Mouse (Mus musculus) layer of hippocampus, adult 9-10 months (tissue): ENCODE results near the gene Babam2.

ENCODE experiments used
- DNase-seq: peaks from one replicate; pipeline ENCODE4 v3.0.0; 2022; ENCODE audit warnings: low spot score

Gene Babam2

DNA sequence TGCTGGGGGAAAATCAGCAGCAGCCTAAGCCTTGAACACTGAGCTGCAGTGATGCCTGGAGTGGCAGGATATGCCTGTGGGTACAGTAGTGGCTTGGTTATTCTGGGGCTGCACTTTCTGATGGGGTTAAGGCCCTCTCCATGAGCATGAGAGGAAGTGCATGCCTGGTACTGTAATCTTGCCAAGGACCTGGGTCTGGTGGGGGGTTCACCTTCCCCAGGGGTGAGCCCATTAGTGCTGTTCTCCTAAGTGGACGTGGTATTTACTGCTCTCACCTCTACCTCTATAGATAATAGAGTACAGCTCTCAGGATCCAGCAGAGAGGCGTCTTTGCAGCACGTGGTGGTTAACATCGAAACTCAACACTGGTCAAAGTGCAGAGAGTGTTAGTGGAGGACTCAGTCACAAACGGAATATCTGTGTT is 16.4 kb downstream of the Babam2 start:
- no peak for DNase-seq

DNA sequence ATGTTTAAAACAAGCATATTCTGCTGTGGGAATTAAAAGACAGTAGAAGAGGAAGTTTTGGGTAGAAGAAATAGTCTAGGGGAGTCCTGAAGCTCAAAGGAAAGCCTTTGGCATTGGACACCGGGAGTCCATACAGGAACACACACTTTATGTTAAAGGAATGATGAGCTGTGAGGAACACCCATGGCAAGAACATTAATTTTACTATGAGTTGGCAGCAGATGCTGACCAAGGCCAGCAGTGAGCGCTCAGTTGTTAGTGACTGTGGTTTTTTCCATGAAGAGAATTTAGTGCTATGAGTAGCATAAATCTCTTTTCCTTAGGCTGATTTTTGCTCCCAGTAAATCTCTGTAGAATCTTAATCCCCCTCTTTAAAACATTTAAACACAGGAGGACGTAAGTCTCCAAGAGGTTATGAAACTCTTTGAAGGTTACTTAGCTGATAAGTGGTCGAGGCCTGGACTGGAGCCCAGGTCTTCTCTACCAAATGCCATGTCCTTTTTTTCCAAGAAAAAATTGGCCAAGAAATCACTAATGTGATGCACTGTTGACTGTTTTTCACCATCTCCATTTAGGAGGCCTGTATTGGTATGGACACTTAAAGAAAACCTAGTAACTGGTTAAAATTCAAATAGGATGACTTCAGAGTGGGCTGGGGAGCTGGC is 18.1 kb downstream of the Babam2 start:
- no peak for DNase-seq

DNA sequence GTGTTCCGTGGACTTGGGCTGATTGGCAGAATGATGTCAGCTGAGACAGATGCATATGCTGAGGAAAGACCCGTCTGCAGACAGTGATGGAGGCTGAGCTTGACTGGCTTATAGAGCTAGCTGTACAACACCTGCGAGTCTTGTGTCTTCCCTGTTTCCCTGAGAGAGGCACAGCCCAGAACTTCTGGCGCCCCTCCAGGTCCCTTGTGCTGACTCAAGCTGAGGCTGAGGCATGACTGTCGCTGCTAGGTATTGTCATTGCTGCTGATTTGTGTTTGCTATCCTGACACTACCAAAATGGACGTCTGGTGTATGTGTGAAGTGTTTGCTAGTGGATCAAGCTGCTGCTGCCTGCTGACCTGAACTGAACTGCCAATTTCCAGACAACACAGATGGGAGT is 27.0 kb downstream of the Babam2 start:
- no peak for DNase-seq

DNA sequence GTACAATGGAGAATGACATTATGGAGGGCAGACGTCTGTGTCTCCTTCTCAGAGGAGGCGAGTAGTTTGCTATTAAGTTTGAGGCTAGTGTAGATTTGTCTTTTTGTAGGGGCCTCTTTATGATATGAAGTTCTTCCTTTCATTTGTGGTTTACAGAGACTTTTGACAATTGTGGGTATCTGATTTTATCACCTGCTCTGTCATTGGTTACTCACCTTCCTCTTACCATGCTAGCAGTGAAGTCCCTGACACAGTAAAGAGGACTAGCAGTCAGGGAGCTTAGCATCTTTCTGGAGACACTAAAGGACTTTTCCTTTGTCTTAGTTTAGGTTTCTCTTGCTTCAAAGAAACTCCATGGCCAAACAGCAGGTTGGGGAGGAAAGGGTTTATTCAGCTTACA is 28.4 kb downstream of the Babam2 start:
- DNase-seq = no peak

DNA sequence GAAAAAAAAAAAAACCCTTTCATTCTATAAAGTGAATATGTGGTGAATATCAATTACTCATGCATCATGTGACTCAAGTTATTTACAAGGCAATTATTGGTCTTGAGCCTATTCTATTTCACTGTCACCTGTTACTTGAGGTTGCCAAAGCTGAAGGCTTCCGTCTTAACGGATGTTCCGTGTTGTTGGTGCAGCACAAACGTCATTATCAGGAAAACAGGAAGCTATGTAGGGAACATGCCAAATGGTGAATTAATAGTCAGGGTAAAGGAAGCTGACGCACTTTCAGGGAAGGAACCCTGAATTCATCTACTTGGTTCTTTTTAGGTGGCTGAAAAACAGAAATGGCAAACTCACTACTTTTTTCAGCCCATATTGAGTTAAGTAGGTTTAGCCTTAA is 30.0 kb downstream of the Babam2 start:
- no peak for DNase-seq

DNA sequence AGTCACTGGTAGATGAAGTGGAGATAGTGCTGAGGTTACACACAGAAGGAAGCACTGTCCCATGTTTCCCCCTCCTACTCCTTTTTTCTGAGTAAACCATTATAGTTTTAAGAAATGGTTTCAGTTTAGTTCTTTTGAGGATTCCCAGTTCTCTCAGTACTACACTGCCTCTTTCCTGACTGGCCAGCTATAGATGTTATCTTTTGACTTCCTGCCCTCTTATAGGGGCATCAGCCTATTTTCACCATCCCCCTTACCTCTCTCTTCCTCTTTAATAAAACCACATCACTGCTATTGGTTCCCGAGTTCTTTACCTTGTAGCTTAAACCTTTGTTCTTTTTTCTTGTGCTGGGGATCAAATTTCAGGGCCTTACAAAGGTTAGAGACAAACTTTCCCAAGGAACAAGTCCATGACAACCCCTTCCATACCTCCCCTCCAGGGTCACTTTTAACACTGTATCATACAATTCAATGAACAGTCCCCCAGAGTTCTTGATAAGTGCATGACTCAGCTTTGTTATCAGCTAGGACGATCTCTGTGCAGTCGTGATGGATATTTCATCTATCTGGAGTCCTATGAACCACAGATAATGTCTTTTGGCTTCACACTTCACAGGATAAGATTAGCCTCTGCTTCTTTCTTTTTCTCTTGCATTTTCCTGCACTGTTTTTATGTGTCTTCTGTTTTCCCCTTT is 35.3 kb downstream of the Babam2 start:
- no peak for DNase-seq

DNA sequence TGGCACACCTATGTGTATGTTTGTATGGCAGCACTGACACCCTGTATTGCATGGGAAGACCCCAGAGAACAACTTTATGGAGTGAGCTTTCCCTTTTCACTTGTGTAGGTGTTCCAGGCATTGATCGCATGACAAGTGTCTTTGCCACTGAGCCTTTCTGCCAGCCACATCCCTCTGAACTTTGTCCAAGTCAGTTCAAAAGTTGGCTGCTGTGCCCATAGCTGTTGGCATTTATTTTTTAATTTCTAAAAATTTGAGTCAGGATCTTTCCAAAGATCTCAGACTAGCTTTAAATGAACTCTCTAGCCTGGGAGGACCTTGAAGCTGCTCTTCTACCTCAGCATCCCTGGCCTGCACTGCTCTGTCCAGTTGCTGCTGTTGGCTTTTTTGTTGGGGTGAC is 44.4 kb downstream of the Babam2 start:
- DNase-seq = no peak

DNA sequence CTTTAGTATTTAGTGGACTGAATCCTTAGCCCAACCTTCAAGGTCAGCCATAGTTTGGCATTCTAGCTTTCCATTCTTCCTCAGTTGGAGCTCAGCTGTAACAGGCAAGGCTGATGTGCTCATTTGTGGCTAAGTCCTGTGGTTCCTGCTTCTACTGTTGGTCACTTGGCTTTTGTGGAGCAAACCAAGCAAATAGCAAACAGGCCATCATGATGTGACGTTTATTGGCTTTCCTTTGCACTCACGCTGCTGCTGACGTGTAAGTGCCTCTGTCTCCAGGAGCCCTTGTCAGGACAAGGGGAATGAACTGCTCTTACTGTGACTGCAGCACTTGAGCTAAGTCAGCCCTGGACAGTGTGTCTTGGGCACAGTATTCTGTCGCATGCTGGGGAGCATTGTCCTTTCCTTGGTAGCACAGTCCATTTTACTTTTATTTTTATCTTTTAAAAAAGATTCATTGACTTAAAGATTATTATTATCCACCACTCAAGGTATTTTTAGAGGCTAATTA is 45.1 kb downstream of the Babam2 start:
- DNase-seq = no peak

DNA sequence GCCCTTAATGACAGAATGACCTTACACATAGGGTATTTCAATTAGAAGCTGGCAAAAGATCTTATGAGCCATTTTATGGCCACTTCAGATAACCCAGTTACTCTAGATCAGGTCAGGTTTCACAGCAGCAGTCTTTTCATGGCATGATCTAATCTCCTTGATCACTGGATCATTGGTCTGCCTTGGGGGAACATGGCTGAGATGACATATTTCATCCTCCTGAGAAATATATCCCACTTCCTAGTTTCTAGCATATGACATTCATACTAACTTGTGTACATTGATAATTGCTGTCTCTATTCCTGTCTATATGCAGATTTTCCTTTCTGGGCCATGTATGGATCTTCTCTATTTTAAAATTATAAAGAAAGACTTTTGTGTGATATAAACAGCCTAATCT is 51.9 kb downstream of the Babam2 start:
- no peak for DNase-seq

DNA sequence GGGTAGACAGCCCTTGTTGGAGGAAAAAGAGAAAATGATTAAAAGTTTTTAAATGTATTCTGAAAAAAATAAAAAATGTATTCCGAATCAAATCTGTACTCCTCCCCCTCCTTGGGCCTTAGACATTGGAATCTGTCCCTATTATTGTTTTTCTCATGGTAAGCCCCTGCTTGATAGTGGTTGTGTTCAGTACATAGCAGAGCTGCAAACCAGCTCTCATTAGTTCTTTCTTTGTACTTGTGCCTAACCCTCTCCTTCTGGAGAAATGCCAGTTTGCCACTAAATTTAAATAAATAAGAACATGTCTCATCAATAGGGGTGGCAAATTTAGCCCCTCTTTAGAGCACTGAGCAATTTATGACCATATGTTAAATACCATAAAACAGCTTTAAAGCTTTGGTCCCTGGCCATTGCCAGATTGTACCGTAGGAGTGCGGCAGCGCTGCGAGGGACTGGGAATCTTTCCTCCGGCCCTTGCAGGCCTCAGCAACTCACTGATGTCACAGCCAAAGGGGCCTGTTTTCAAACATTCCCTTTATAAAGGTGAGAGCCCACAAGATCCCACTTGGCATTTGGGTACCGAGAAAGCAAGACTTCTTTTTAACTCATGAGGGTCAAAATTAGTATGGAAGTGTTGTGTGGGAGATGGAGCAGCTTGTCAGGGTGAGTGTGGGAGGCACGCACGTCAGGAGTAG is 52.9 kb downstream of the Babam2 start:
- DNase-seq = peak; percentile 40

DNA sequence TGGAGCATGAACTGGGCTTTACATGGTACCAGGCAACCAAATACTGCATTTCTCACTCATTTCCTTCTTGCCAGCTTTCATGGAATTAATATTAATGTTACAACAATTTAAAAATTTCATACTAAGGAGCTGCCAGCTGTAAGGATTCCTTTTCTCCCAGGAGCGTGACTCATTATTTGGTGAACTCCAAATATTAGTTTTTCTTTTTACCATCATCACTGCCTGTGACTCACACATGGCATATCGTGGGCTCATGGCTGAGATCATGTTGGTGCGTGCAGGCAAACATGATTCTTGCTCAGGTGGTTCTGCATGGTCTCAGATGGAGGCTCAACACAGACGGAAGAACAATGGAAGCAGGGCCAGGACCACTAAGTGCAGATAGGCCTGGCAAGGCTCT is 53.5 kb downstream of the Babam2 start:
- DNase-seq = no peak

DNA sequence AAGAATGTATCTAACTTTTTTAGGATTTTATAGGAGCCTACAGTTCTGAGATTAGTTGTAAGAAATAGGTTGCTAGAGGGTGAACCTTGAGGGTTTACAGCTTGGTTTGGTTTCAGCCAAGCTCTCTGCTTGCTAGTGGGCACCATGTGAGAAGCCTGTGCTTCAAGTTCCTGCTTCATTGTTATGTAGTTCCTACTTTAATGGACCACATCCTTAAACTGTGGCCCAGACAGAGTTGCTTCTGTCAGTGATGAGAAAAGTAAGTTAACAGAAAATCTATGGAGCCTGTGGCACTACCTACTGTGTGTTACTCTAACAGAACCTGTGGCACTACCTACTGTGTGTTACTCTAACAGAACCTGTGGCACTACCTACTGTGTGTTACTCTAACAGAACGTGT is 57.1 kb downstream of the Babam2 start:
- no peak for DNase-seq

DNA sequence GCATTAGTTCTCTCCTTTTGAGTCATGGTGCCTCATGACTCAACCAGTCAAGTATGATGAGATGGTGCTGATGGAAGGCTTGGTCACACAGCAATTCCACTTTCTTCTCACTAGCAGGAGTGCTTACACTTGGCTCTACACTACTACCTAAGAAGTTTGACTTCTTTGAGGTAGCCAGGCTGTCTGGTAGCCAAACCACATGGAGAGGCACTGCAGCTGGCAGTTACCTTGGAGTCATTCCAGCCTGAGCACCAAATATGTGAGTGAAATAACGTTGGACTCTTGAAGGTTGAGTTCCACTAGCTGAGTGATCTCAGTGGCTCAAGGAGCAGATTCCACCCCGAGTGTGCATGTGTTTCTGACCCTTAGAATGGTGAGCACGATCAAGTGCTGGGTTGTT is 57.8 kb downstream of the Babam2 start:
- no peak for DNase-seq

DNA sequence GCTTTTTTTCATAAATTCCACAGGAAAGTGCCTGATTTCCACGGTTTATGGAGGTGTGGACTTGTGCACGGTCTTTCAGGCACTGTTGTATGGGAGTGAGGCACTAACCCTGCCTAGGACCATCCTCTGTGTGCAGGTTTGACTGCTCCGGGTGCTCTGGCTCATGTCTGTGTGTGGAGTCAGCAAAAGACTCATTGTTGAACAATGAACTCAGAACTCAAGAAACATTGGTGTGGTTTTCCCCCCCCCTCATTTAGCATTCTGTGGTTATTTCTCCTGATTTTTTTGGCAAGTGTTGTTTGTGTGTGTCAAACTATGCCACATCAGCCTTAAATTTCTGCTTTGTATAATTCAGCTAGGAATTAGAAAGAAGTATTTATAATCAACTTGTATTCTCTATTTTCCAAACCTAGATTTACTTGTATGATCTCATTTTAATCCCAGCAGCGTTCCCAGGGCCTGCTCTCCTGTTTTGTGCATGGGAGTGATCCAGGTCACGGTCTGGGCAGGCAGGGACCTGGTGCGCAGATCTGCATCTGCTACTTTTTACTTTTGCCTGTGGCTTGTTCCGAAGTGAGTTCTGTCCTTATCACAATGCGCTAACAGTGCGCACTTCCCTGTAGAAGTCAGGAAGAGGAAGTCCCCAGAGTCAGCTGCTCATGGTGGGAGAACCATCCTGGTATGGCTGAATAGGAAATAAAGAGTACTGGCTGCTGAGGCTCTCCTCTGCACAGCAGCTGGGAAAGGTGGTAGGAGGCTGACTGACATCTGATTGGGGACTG is 61.0 kb downstream of the Babam2 start:
- no peak for DNase-seq

DNA sequence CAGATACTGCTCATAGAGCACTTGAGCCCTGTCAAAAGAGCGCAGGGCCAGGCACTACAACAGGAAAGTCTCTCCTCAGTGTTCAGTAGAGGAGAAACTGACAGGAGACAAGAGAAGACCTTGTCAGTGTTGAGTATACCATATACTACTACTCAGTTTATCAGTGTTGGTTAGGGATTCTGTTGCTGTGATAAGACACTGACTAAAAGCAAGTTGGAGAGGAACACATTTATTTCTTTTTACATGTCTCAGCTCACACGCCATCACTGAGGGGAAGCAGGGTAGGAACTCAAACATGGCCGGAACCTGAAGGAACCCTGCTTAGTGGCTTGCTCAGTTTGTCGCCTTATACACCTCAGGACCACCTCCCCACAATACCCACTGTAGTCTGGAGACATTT is 64.4 kb downstream of the Babam2 start:
- DNase-seq = no peak

DNA sequence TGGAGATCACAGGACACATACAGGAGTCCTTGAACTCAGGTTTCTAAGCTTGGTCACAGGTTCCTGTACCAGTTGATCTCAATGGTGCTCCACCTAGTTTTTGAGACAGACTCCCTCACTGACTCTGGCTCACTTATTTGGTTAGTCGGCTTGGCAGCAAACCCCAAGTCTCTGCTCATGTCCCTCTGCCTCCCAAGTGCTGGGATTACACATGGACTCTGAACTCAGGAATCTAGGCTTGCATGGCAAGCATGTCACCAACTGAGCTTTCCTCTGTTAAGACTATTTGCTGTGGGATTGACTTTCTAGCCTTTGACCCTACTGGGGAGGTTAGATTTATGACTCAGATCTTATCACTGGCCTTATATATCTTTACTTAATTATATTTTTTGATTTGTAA is 65.3 kb downstream of the Babam2 start:
- DNase-seq = no peak

DNA sequence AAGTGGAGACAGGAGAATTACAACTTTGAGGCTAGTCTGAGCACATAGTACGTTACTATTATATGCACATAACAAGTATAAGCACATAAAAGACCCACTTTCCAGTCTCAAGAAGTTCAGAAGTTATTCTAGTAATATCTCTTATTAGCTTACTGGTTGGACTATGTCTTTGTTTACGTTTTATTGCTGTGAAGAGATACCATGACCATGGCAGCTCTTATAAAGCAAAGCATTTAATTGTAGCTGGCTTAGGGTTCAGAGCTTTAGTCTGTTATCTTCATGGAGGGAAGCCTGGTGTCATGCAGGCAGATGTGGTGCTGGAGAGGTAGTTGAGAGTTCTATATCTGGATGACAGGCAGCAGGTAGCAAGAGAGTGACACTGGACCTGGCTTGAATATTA is 68.3 kb downstream of the Babam2 start:
- DNase-seq = no peak

DNA sequence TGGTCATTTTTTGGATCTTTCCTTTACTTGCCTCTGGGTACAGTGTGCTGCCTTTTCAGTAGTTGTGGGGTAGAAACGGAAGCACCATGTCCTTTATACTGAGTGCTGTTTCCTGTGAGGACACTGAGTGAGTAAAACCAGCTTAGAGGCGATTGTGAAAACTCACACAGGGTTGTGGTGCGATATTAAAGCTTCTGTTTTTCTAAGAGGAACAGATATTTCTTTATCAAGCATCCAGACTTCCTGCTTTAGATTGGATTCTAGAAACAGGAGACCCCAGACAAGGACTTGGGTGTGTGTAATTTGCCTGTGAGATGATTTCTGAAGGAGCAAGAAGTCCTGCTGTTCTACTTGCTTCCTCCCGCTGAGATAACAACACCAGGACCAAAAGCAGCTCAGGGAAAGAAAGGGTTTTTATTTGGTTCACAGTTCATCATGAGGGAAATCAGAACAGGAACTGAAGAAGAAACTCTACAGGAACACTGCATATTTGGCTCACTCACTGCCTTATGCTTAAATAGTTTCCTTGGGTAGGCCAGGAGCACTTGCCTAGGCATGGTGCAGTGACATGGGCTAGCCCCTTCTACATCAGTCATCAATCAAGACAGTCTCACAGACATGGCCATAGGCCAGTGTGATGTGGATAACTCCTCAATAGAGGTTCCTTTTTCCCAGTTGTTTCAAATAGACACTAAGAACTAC is 69.5 kb downstream of the Babam2 start:
- DNase-seq = no peak

DNA sequence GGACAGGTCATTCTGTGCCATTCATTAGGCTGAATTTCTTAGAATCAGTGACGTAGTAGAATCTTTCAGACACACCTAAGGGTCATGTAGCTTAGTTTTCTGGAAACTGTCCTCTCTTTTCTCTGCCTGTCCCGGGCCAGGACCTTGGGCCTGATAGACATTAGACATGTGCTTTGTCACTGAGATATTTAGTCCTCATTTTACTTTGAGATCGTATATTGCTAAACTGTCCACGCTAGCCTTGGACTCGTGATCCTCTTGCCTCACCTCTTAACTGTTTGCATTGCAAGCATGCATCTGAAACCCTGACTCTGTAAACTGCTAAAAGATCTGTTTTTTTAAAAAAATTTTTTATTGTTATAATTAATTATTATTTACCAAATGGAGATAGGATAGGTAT is 74.0 kb downstream of the Babam2 start:
- DNase-seq = no peak

DNA sequence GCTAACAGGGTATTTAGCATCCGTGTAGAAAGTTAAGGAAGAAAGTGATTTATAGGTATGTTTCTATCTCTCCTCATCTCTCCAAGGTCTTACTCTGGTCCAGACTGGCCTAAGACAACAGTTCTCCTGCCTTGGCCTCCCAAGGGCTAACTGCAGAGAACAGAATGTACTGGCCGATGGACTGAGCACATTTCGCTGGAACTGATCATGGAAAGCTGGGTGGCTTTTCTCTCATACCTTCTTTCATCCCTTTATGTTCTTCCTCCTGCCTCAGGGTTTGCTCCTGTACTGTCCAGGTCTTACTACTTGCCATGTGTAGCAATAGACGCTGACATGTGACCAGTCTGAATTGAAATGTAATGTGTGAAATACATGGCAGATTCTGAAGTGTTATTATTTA is 74.4 kb downstream of the Babam2 start:
- DNase-seq = no peak

DNA sequence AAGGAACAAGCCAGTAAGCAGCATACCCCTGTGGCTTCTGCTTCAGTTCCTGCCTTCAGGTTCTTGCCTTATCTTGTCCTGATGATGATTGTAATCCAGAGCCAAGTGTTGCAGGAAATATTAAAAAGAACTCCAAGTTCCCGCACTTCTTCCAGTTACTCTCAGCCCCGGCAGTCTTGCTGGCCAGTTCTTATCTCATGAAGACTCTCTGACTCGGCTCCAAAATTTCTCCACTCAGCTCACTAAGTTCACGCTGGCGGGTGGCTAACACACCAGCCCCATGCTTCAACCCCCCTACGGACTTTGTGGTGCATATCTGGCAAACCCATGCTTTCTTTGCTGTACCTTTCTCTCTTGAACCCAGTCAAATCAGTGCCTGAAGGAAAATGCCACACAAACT is 77.5 kb downstream of the Babam2 start:
- DNase-seq = no peak

DNA sequence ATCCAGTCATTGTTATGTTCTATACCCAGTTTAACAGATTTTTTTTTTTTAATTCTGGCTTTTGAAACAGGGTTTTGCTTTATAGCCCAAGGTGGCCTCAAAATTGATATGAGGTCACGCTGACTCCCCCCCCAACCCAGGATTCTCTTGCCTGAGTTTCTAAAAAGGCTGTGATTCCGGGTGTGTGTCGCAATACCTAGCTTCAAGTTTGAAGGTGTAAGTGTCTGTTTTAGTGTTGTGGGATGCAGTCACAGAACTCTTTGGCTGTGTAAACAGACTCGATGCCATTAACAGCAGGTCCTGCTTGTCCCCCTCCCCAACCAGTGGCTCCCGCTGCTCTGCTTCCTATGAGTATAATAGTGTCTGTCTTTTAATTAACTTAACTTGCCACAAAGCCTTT is 84.1 kb downstream of the Babam2 start:
- no peak for DNase-seq
